Mouse (Mus musculus) G1E (cell line): ENCODE measurements around the gene Sphkap.

Source experiments
- CTCF ChIP-seq: IDR thresholded peaks from 2 replicates; pipeline ENCODE4 v1.5.1; 2012; ENCODE audit warnings: low read depth, low read length, inconsistent platforms, mixed read lengths
- GATA1 ChIP-seq: IDR thresholded peaks from 2 replicates; pipeline ENCODE4 v1.6.1; 2012; ENCODE audit warnings: borderline replicate concordance, low read length, inconsistent platforms, mixed read lengths
- GATA2 ChIP-seq: IDR thresholded peaks from 2 replicates; pipeline ENCODE4 v1.6.1; 2012; ENCODE audit warnings: low read depth, low read length, inconsistent platforms, borderline replicate concordance
- POLR2AphosphoS5 ChIP-seq: IDR thresholded peaks from 2 replicates; pipeline ENCODE4 v1.6.1; 2012; ENCODE audit warnings: low read depth, low read length, inconsistent platforms; ENCODE audit not compliant: insufficient replicate concordance
- TAL1 ChIP-seq: conservative IDR thresholded peaks from 2 replicates; pipeline ENCODE4 v1.6.1; 2012; ENCODE audit warnings: low read depth, low read length, inconsistent platforms, mixed read lengths

GRCm38 (mm10) chr1:83285866-83286265 is 122.1 kb downstream of the Sphkap start:
- no peak for TF ChIP-seq TAL1
- no peak for TF ChIP-seq CTCF
- TF ChIP-seq GATA1 = no peak
- no peak for TF ChIP-seq POLR2AphosphoS5
- no peak for TF ChIP-seq GATA2
